Mouse (Mus musculus): ENCODE measurements around the gene Bdkrb2. TPM values are rescaled to one million over a fixed set of nuclear protein-coding genes. Genes with fewer than 3 reads are reported as not detected.

Bdkrb2 gene
- 1.6 and 2.4 TPM in 2 replicates for polyA plus RNA-seq (2015; fragmentation: Nextera tagmentation; extraction: Ambion mirVana)

DNA sequence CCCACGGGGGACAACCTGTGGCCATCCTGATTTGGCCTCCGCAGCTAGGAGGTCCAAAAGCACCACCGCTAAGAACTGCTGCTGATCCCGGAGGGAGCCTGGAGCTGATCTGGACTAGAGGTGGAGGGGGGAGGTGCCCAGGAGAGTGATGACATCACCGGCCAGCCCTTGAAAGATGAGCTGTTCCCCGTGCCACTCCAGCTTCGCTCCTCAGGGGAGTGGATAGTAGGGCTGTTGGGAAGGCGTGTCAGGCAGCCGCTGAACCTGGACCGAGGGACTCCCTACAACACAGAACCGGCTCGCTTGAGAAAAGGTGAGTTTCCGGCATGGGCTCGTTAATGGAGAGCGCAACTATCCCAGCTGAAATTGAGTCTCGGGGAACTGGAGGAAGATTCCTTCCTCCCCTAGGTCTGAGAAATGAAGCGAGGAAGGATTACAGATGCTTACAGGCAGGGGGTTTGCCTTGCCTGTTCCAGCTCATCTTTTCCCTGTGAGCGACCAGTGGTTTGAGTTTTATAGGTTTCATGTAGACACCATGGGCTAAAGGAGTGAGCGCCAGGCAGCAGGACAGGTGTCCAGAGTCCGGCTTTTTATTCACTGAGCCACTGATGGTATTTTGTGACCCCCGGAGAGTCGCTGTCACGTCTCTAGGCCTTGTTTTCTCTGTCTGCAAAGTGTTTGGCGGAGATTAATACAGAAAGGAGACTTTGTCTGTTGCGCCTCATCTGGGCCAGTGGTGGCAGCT is at the start of gene Bdkrb2:
Bdkrb2 (plus strand) TSS at position 291 of the 745 bp plus-strand sequence.
- H3K9ac ChIP-seq (ENCODE audit: low read depth, low read length): peak within 1 kb of the TSS; percentile 42
- 0 out of 2 replicates have a peak, but pooled peaks have one; percentile 29 for ATAC-seq
- no peak within 1 kb of the TSS for H3K27ac ChIP-seq (ENCODE audit: low read length)
- H3K27me3 ChIP-seq (ENCODE audit: control insufficient read depth, insufficient read depth, low read depth, low read length): peaks cover 24% of the 10 kb centered on the region
- peaks cover 18% of the 10 kb centered on the region for H3K4me1 ChIP-seq (ENCODE audit: control insufficient read depth, insufficient read depth, low read length)
- peak within 1 kb of the TSS; percentile 86 for H3K4me2 ChIP-seq (ENCODE audit: low read length)
- WGBS: 2% methylated on average over 25 of the region's 25 CpGs
- peak within 1 kb of the TSS; percentile 37 for H3K4me3 ChIP-seq (ENCODE audit: low read depth, low read length)
- H3K36me3 ChIP-seq (ENCODE audit: control insufficient read depth, insufficient read depth, low read length): no peaks in the 10 kb centered on the region
- no peaks in the 10 kb centered on the region for H3K9me3 ChIP-seq (replicated peaks; ENCODE audit: control insufficient read depth, low read length, poor library complexity, severe bottlenecking)

DNA sequence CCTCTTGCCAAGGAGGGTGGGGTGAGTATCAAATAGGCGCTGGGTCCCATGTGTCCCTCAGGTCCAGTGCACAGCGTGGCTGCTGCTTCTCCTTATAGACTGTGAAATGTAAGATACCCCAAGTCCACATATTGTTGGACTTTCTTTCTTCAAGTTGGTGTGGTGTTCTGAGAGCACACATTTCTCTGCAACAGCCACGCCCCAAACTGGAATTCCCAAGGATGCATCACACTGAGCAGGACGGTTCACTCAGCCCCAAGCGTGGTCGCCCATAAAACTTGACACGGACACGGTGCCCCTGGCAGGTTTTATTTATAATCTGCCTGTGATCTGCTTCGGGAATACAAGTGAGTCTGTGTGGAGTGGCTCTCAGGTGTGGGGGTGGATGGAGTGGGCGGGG is 48.9 kb upstream of the Bdkrb2 start:
- no peaks in the 10 kb centered on the region for H3K36me3 ChIP-seq (ENCODE audit: control insufficient read depth, insufficient read depth, low read length)
- WGBS: 84% methylated on average over 10 of the region's 10 CpGs
- no peak overlapping the region for H3K4me2 ChIP-seq (ENCODE audit: low read length)
- no peaks in the 10 kb centered on the region for H3K27me3 ChIP-seq (ENCODE audit: control insufficient read depth, insufficient read depth, low read depth, low read length)
- no peak overlapping the region for H3K9ac ChIP-seq (ENCODE audit: low read depth, low read length)
- no peaks in the 10 kb centered on the region for H3K4me1 ChIP-seq (ENCODE audit: control insufficient read depth, insufficient read depth, low read length)
- ATAC-seq: no peak
- no peaks in the 10 kb centered on the region for H3K9me3 ChIP-seq (replicated peaks; ENCODE audit: control insufficient read depth, low read length, poor library complexity, severe bottlenecking)
- no peak overlapping the region for H3K27ac ChIP-seq (ENCODE audit: low read length)
- H3K4me3 ChIP-seq (ENCODE audit: low read depth, low read length): no peak overlapping the region

DNA sequence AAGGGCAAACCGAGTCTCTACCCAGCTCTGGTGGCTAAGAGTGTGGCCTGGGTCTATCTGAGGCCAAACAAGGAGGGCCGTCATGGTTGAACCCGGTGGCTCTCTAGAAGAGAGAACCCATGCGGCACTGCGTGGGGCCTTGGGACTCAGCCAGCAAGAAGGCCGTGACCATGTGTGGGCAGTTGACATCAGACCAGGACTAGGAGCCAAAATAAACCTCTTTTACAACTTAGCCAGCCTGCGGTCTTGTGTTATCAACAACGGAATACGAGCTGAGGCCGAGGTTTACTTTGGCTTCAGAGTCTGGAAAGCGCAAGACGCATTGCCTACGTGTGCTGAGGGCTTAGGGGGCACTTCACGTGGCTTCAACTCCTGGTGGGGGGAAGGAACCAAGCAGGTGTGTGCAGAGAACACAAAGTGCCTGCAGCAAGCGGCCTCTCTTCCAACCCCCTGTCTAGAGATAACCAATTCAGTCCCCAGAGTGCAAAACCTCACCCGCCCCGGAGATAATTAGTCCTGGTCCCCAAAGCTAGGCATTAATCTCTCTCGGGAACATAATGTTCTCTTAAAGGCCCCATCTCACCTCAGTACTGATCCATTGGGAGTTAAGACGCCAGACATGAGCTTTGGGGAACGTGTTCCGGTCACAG is 45.9 kb upstream of the Bdkrb2 start:
- WGBS: 85% methylated on average over 21 of the region's 21 CpGs

DNA sequence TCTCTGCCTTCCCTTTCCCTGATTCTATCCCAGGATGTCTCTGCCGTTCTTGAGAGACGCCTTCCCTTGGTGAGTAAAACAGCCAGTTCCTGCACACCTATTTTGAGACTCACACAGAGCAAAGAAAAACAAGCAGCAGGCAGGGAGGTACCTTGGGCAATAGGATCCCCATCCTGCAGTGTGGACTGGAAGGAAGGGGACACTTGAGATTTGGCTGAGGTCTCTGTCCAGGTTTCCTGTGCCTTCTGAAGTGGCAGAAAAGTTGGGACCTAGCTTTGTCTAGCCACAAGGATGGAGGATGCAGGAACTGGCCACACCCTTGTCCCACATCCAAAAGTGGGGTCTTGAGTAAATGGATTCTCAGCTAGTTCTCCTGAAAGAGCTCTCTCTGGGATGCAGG is 43.2 kb upstream of the Bdkrb2 start:
- ATAC-seq: no peak
- no peak overlapping the region for H3K9ac ChIP-seq (ENCODE audit: low read depth, low read length)
- WGBS: 82% methylated on average over 2 of the region's 2 CpGs
- no peaks in the 10 kb centered on the region for H3K4me1 ChIP-seq (ENCODE audit: control insufficient read depth, insufficient read depth, low read length)
- no peaks in the 10 kb centered on the region for H3K36me3 ChIP-seq (ENCODE audit: control insufficient read depth, insufficient read depth, low read length)
- H3K4me2 ChIP-seq (ENCODE audit: low read length): no peak overlapping the region
- no peaks in the 10 kb centered on the region for H3K27me3 ChIP-seq (ENCODE audit: control insufficient read depth, insufficient read depth, low read depth, low read length)
- H3K27ac ChIP-seq (ENCODE audit: low read length): no peak overlapping the region
- no peaks in the 10 kb centered on the region; the same call in 1 of the 2 replicates for H3K9me3 ChIP-seq (replicated peaks; ENCODE audit: control insufficient read depth, low read length, poor library complexity, severe bottlenecking)
- H3K4me3 ChIP-seq (ENCODE audit: low read depth, low read length): no peak overlapping the region

More for the DNA sequence above, 45.9 kb upstream of the Bdkrb2 start:
- no peaks in the 10 kb centered on the region for H3K4me1 ChIP-seq (ENCODE audit: control insufficient read depth, insufficient read depth, low read length)
- H3K9me3 ChIP-seq (replicated peaks; ENCODE audit: control insufficient read depth, low read length, poor library complexity, severe bottlenecking): no peaks in the 10 kb centered on the region; the same call in 1 of the 2 replicates
- H3K4me2 ChIP-seq (ENCODE audit: low read length): no peak overlapping the region
- H3K27ac ChIP-seq (ENCODE audit: low read length): no peak overlapping the region
- ATAC-seq: no peak
- no peak overlapping the region for H3K4me3 ChIP-seq (ENCODE audit: low read depth, low read length)
- no peaks in the 10 kb centered on the region for H3K36me3 ChIP-seq (ENCODE audit: control insufficient read depth, insufficient read depth, low read length)
- H3K9ac ChIP-seq (ENCODE audit: low read depth, low read length): no peak overlapping the region
- no peaks in the 10 kb centered on the region for H3K27me3 ChIP-seq (ENCODE audit: control insufficient read depth, insufficient read depth, low read depth, low read length)

DNA sequence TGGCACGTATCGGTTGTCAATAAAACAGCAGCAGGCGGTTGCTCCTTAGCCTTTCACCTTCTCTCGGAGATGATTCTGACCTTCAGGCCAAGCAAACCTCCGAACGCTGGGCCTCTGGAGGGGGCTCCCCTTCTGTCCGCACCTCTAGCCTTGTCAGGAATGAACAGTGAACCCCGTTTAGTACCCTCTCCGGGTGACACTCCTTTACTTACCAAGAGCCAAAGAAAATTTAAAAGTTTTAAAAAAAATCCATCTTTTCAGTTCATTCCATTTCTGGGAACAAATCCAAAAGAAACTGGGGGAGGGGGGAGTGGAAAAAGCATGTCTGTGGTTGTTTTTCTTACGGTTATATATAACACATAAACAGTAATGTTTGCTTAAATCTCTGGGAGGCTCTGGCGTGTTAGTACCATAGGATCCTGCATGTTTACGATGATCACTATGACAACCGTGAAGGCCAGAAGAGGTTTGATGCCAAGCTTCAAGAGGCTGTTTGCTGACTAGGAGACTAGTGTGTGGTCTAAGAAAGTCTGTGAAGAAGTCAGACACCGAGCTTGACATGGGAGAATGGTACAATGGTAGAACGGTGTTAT is 41.8 kb upstream of the Bdkrb2 start:
- H3K9ac ChIP-seq (ENCODE audit: low read depth, low read length): no peak overlapping the region
- H3K4me3 ChIP-seq (ENCODE audit: low read depth, low read length): no peak overlapping the region
- H3K27ac ChIP-seq (ENCODE audit: low read length): no peak overlapping the region
- no peaks in the 10 kb centered on the region; the same call in 1 of the 2 replicates for H3K9me3 ChIP-seq (replicated peaks; ENCODE audit: control insufficient read depth, low read length, poor library complexity, severe bottlenecking)
- no peak for ATAC-seq
- no peaks in the 10 kb centered on the region for H3K27me3 ChIP-seq (ENCODE audit: control insufficient read depth, insufficient read depth, low read depth, low read length)
- 74% methylated on average over 15 of the region's 15 CpGs for WGBS
- H3K4me2 ChIP-seq (ENCODE audit: low read length): no peak overlapping the region
- H3K4me1 ChIP-seq (ENCODE audit: control insufficient read depth, insufficient read depth, low read length): no peaks in the 10 kb centered on the region
- H3K36me3 ChIP-seq (ENCODE audit: control insufficient read depth, insufficient read depth, low read length): no peaks in the 10 kb centered on the region

DNA sequence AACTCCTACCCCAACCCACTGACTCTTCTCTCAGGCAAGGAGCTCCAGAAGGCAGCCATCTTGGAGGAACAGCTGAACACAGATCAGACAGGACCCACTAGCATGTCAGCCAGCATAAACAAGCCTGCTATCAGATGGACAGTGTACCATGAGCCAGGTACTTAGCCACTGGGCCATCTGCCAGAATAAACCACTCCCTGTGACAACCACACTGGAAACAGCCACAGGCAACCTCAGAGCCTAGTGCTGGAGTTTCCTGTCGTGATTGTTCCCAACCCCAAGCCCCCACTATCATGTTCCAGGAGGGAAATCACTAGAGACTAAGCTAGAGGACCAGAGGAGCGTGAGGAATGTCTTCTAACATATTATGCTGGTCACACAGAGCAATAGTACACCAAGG is 39.3 kb upstream of the Bdkrb2 start:
- H3K4me1 ChIP-seq (ENCODE audit: control insufficient read depth, insufficient read depth, low read length): no peaks in the 10 kb centered on the region
- no peaks in the 10 kb centered on the region for H3K36me3 ChIP-seq (ENCODE audit: control insufficient read depth, insufficient read depth, low read length)
- no peaks in the 10 kb centered on the region; the same call in 1 of the 2 replicates for H3K9me3 ChIP-seq (replicated peaks; ENCODE audit: control insufficient read depth, low read length, poor library complexity, severe bottlenecking)
- H3K9ac ChIP-seq (ENCODE audit: low read depth, low read length): no peak overlapping the region
- ATAC-seq: no peak
- H3K4me3 ChIP-seq (ENCODE audit: low read depth, low read length): no peak overlapping the region
- H3K4me2 ChIP-seq (ENCODE audit: low read length): no peak overlapping the region
- WGBS: 55% methylated on average over 2 of the region's 2 CpGs
- no peaks in the 10 kb centered on the region for H3K27me3 ChIP-seq (ENCODE audit: control insufficient read depth, insufficient read depth, low read depth, low read length)
- H3K27ac ChIP-seq (ENCODE audit: low read length): no peak overlapping the region

DNA sequence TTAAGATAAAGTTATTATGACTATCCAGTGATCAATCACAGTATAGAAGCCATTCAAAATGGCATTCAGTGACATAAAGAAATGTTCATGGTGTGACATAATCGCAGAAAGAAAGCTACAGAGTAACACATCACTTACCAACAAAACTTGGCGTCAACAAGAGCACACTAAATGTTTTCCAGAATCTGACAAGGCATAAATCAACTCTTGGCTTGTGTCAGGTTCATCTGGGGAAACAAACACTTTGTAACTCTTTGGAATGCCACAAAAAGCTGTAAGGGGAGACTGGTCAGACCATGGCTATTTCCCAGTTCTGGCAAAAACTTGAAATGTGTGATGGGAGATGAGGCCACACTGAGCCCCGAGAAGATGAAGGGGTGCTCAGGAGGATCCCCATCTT is 36.8 kb upstream of the Bdkrb2 start:
- ATAC-seq: no peak
- Histone ChIP-seq H3K4me3 (ENCODE audit: low read depth, low read length) (no peak overlapping the region), H3K27me3 (ENCODE audit: control insufficient read depth, insufficient read depth, low read depth, low read length) (no peaks in the 10 kb centered on the region), H3K27ac (ENCODE audit: low read length) (no peak overlapping the region), H3K9ac (ENCODE audit: low read depth, low read length) (no peak overlapping the region), H3K9me3 (replicated peaks; ENCODE audit: control insufficient read depth, low read length, poor library complexity, severe bottlenecking) (no peaks in the 10 kb centered on the region; the same call in 1 of the 2 replicates), H3K36me3 (ENCODE audit: control insufficient read depth, insufficient read depth, low read length) (no peaks in the 10 kb centered on the region), H3K4me2 (ENCODE audit: low read length) (no peak overlapping the region), H3K4me1 (ENCODE audit: control insufficient read depth, insufficient read depth, low read length) (no peaks in the 10 kb centered on the region)
- 90% methylated on average over 3 of the region's 3 CpGs for WGBS

DNA sequence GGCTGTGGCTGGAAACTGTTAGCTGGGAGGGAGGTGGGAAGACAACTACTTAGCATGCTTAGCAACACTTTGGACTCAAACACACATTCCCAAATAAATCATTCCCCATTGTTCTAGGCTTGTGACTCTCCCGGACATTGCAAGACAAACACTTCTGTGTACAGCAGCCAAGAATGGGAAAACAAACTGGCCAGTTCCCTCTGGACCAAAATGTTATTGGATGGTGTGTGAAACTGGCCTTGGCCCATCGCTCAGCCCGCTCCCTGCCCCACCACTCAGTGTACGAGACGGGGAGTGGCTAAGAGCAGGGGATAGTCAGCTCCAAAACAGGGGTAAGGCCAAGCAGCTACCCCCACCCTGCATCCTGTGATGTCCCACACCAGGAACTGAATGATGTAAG is 36.2 kb upstream of the Bdkrb2 start:
- H3K36me3 ChIP-seq (ENCODE audit: control insufficient read depth, insufficient read depth, low read length): no peaks in the 10 kb centered on the region
- no peaks in the 10 kb centered on the region for H3K27me3 ChIP-seq (ENCODE audit: control insufficient read depth, insufficient read depth, low read depth, low read length)
- H3K27ac ChIP-seq (ENCODE audit: low read length): no peak overlapping the region
- no peak overlapping the region for H3K4me2 ChIP-seq (ENCODE audit: low read length)
- no peaks in the 10 kb centered on the region; the same call in 1 of the 2 replicates for H3K9me3 ChIP-seq (replicated peaks; ENCODE audit: control insufficient read depth, low read length, poor library complexity, severe bottlenecking)
- peaks cover 4% of the 10 kb centered on the region; the same call in 1 of the 2 replicates for H3K4me1 ChIP-seq (ENCODE audit: control insufficient read depth, insufficient read depth, low read length)
- no peak for ATAC-seq
- 70% methylated on average over 5 of the region's 5 CpGs for WGBS
- no peak overlapping the region for H3K4me3 ChIP-seq (ENCODE audit: low read depth, low read length)
- H3K9ac ChIP-seq (ENCODE audit: low read depth, low read length): no peak overlapping the region

DNA sequence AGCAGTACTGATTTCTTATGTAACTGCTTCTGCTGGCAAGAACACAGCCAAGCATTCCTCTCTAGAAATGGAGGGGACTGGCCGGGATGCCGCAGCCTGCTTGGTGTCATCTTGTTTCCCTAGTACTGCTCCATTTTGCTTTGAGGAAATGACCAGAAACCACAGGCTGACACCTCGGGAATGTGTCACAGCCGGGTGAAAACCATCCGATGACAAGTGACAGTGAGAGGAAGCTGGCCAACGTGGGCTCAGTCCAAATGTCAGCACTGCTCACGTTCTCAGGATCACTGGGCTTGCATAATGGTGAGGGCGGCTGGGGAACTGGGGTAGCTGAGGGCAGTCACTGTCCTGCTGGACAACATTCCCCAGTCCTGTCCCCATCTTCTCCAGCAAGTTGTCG is 33.5 kb upstream of the Bdkrb2 start:
- Histone ChIP-seq H3K4me1 (ENCODE audit: control insufficient read depth, insufficient read depth, low read length) (peaks cover 5% of the 10 kb centered on the region; the same call in 1 of the 2 replicates), H3K4me2 (ENCODE audit: low read length) (no peak overlapping the region), H3K9ac (ENCODE audit: low read depth, low read length) (no peak overlapping the region), H3K4me3 (ENCODE audit: low read depth, low read length) (no peak overlapping the region), H3K27me3 (ENCODE audit: control insufficient read depth, insufficient read depth, low read depth, low read length) (no peaks in the 10 kb centered on the region), H3K9me3 (replicated peaks; ENCODE audit: control insufficient read depth, low read length, poor library complexity, severe bottlenecking) (no peaks in the 10 kb centered on the region), H3K36me3 (ENCODE audit: control insufficient read depth, insufficient read depth, low read length) (no peaks in the 10 kb centered on the region), H3K27ac (ENCODE audit: low read length) (no peak overlapping the region)
- no peak for ATAC-seq
- 69% methylated on average over 9 of the region's 9 CpGs for WGBS
